Mouse (Mus musculus) brain, embryonic 14.5 days (tissue): ENCODE measurements at regions not wholly inside any gene's neighbourhood (a gene's known extent, or its start where the extent isn't known, plus 50 kb on each side); places are given as distances from the start of the nearest gene placed in this dataset.

Experiments used
- CTCF ChIP-seq: fragments of 200-500 bp; IDR thresholded peaks from 2 replicates; pipeline ENCODE4 v1.5.1; 2012; ENCODE audit warnings: inconsistent platforms, mild to moderate bottlenecking, moderate library complexity, borderline replicate concordance; ENCODE audit not compliant: insufficient read depth, insufficient read length; ENCODE audit errors: extremely low read depth
- POLR2A ChIP-seq: fragments of 200-500 bp; IDR thresholded peaks from 2 replicates; pipeline ENCODE4 v1.6.1; 2012; ENCODE audit warnings: mild to moderate bottlenecking, inconsistent platforms, borderline replicate concordance; ENCODE audit not compliant: poor library complexity, insufficient read depth, insufficient read length, severe bottlenecking; ENCODE audit errors: extremely low read depth

DNA sequence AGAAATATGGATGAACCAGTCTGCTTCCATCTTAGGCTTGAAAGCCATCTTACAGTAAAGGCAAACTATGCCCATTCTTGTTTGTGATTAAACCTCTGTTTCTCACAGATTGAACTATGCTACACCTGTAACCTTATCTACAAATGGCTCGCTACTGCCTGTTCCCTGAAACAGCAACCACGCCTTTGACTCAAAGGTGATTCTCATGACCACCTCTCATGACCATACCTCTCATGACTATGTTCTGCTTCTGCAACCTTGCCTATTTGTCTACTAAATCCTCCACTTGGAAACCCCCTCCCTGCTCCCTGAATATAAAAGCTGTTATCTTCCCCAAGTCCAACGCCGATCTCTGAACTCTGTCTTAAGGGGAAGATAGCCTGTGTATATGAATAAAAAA, 296.7 kb upstream of the Adgrl2 start:
- TF ChIP-seq CTCF (no peak), POLR2A (no peak)
